Mouse (Mus musculus): Measurements from ENCODE around the gene Spata45. TPM values are rescaled to one million over a fixed set of nuclear protein-coding genes. Genes with fewer than 3 reads are reported as not detected.

Spata45 gene
- polyA plus RNA-seq, 1 experiment from 2014 or later = not detected

DNA sequence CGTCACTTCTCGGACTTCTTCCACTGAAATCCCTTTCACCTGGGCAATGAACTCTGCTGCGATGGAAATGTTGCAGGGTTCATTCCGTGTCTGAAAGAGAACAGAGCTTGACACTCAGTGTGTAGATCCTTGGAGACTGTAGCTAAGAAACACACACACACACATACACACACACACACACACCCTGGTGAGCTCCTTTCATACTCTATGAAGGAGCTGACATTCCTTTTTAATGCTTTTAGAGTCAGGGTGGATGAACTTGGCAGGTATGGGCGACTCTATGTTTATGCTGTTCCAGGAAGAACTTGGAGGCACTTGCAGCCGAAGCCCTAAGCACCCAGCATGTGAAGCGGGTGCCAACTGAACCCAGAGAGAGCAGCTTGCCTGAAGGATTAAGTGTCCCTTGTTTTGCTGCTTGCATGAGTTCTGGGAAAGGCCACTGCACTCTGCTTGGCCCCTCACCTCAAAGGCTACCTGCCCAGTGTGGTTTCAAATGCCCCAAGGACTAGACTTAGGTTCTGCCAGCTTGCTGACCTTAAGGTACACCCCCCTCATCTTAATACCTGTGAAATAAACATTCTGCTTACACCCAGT lies 9.9 kb downstream of the Spata45 start:
- Histone ChIP-seq H3K27me3 (ENCODE audit: poor library complexity, severe bottlenecking) (no peaks in the 10 kb centered on the region), H3K9me3 (no peaks in the 10 kb centered on the region), H3K4me1 (no peaks in the 10 kb centered on the region), H3K27ac (no peak overlapping the region), H3K36me3 (replicated peaks) (no peaks in the 10 kb centered on the region), H3K4me3 (no peak overlapping the region)
- no peak for DNase-seq (ENCODE audit: extremely low spot score, low spot score)
- 77% methylated on average over 7 of the region's 7 CpGs for WGBS

DNA sequence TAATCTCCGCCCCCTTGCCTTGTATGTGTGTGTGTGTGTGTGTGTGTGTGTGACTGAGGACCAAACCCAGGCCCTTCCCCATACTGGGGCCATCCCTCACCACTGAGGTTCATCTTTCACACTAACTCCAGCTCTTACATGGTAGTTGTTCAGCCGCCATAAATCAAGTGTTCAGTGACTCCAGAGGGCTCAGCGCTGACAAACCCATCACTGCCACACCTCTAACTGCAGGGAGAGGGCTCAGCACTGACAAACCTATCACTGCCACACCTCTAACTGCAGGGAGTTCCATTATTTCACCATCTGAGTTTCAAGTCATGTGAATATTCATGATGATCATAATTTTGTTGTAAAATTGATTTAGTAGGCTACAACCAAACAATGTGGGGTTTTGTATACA lies 17.1 kb downstream of the Spata45 start:
- 88% methylated on average over 3 of the region's 3 CpGs for WGBS

DNA sequence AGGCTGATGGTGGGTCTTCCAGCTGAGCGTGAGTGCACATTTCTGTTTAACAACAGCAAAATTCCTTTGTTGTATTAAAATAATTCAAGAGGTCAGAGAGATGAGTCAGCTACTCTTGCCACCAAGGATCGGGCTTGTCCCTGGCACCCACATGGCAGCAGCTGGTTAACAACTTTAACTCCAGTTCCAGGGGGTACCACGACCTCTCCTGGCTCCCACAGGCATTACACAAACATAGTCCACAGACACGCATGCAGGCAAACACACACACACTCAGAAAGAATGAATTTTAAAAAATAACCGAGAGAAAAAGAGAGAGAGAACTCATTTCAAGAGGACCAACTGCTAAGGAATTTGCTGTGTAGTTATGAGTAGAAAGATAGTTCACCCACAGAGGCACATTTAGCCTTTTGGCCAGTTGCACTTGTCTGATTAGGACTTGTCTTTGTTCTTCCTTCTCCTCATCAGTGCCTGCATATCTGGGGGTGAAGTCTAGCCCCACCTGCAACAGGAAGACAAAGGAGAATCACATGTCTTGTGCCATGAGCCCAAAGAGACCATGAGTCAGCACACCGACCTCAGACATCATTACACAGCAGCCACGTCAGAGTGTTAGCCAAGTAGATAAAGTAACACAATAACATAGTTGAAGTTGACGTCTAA lies 18.6 kb downstream of the Spata45 start:
- Histone ChIP-seq H3K27me3 (ENCODE audit: poor library complexity, severe bottlenecking) (no peaks in the 10 kb centered on the region), H3K4me1 (no peaks in the 10 kb centered on the region), H3K36me3 (replicated peaks) (no peaks in the 10 kb centered on the region), H3K27ac (no peak overlapping the region), H3K4me3 (no peak overlapping the region), H3K9me3 (no peaks in the 10 kb centered on the region)
- WGBS = 75% methylated on average over 8 of the region's 8 CpGs
- no peak for DNase-seq (ENCODE audit: extremely low spot score, low spot score)

More for the DNA sequence above, 17.1 kb downstream of the Spata45 start:
- Histone ChIP-seq H3K36me3 (replicated peaks) (no peaks in the 10 kb centered on the region), H3K27ac (no peak overlapping the region), H3K4me1 (no peaks in the 10 kb centered on the region), H3K4me3 (no peak overlapping the region), H3K27me3 (ENCODE audit: poor library complexity, severe bottlenecking) (no peaks in the 10 kb centered on the region), H3K9me3 (no peaks in the 10 kb centered on the region)
- DNase-seq (ENCODE audit: extremely low spot score, low spot score) = no peak

DNA sequence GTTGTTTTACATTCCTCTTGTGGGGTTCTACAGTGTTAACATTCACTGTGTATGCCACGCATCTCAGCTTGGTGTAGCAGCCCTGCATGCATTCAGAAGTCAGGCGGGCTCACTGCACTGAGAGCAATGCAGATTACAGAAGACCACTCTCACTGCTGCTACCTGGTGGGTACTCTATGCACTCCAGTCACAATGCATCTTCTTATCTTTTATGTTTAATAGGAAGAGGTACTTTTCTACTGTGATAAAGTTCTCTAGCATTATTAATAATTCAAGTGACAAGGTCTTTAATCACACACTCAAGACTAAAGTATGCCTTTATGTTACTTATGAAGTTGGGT lies 19.1 kb downstream of the Spata45 start:
- Histone ChIP-seq H3K36me3 (replicated peaks) (no peaks in the 10 kb centered on the region), H3K27ac (no peak overlapping the region), H3K9me3 (no peaks in the 10 kb centered on the region), H3K4me1 (no peaks in the 10 kb centered on the region), H3K4me3 (no peak overlapping the region), H3K27me3 (ENCODE audit: poor library complexity, severe bottlenecking) (no peaks in the 10 kb centered on the region)
- DNase-seq (ENCODE audit: extremely low spot score, low spot score) = no peak
- WGBS = 75% methylated on average over 2 of the region's 2 CpGs

DNA sequence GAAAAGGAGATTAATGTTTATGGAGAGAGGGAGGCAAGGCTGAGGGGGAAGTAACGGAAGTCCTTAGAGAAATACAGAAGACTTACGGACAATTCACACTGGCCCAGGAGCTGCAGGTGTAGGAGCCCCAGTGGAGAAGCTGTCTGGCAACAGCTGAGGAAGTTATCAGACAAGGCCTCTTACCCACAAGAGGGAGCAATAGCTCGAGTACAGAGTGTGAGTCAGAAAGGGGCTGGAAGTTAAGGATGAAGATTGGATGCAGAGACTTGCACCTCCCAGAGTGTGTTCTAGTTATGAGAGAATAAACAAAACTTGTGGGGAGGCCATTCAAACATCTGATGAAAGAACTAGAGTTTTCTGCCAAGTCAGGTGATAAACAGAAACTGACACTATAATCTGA lies 21.0 kb downstream of the Spata45 start:
- Histone ChIP-seq H3K27ac (no peak overlapping the region), H3K27me3 (ENCODE audit: poor library complexity, severe bottlenecking) (peaks cover 14% of the 10 kb centered on the region; the same call in 1 of the 2 replicates), H3K4me1 (peaks cover 14% of the 10 kb centered on the region), H3K9me3 (no peaks in the 10 kb centered on the region), H3K36me3 (replicated peaks) (no peaks in the 10 kb centered on the region), H3K4me3 (no peak overlapping the region)
- 75% methylated on average over 3 of the region's 3 CpGs for WGBS
- DNase-seq (ENCODE audit: extremely low spot score, low spot score) = no peak

DNA sequence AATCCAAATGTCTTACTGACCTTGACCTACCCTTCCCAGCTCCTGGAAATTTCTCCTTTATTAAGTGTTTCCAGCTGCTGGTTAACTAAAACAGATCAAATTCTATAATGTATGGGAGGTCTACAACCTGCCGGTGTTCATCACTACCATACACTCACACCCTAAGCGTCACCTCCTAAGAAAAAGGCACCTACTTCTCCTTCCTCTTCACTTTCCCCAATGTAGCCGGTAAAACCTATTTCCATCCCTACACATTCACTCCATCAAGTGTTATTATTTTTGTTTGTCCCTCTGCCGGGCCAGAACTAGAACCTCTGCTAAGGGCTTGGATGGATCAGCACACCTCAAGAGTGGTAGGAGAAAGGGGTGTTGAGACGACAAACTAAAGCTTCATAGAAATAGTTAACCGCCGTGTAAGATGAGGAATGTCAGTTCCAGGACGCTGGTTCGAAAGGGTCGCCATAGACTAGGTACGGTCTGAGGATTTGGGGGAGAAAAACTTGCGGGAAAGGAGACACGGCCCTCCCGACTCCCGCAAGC lies 25.9 kb downstream of the Spata45 start:
- Histone ChIP-seq H3K9me3 (no peaks in the 10 kb centered on the region), H3K27ac (peak overlapping the region; percentile 98), H3K4me1 (peaks cover 32% of the 10 kb centered on the region), H3K27me3 (ENCODE audit: poor library complexity, severe bottlenecking) (peaks cover 14% of the 10 kb centered on the region; the same call in 1 of the 2 replicates), H3K4me3 (peak overlapping the region; percentile 99), H3K36me3 (replicated peaks) (peaks cover 27% of the 10 kb centered on the region)
- no peak for DNase-seq (ENCODE audit: extremely low spot score, low spot score)
- 7% methylated on average over 15 of the region's 15 CpGs for WGBS

DNA sequence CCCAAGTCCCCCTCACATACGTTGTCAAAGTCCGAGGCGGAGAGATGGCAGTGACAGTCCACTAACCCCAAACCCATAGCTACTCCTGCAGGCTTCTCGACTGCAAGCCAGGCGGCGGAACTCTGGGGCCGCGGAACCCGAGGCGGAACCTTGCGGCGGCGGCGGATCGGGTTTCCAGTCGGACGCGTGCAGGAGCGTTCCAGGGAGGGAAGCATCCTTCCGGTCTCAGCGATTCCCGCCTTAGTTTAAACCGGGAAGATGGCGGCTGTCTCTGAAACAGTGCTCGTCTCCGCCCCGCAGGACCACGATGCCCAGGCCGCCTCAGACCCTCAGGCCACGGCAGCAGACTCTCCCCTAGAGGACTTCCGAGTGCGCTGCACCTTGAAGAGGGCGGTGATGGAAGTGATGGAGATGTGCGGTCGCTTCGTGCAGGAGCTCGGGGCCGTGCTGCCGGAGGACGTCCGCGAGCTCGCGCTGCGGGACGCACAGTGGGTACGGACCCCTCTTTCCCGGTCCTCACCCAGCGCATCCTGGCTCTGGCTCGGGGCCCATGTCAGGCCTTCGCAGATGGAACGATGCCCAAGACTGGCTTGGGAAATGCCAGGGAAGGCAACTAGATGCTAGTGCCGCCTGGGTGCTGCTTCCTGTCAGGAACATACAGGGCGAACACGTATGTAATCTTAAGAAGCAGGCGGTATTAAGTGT lies 26.5 kb downstream of the Spata45 start, which contains the start of the genes Tatdn3 and Nsl1:
Tatdn3 (minus strand) TSS at position 152 of the 705 bp plus-strand sequence.
Nsl1 (plus strand) TSS at position 232 of the 705 bp plus-strand sequence.
- under 1% methylated on average over 56 of the region's 56 CpGs for WGBS
- DNase-seq (ENCODE audit: extremely low spot score, low spot score) = peak; percentile 90
- peak within 1 kb of the TSS; percentile 99 for H3K4me3 ChIP-seq
- no peaks in the 10 kb centered on the region for H3K9me3 ChIP-seq
- peaks cover 14% of the 10 kb centered on the region; the same call in 1 of the 2 replicates for H3K27me3 ChIP-seq (ENCODE audit: poor library complexity, severe bottlenecking)
- H3K36me3 ChIP-seq (replicated peaks) = peaks cover 33% of the 10 kb centered on the region
- peaks cover 32% of the 10 kb centered on the region for H3K4me1 ChIP-seq
- peak within 1 kb of the TSS; percentile 98 for H3K27ac ChIP-seq

DNA sequence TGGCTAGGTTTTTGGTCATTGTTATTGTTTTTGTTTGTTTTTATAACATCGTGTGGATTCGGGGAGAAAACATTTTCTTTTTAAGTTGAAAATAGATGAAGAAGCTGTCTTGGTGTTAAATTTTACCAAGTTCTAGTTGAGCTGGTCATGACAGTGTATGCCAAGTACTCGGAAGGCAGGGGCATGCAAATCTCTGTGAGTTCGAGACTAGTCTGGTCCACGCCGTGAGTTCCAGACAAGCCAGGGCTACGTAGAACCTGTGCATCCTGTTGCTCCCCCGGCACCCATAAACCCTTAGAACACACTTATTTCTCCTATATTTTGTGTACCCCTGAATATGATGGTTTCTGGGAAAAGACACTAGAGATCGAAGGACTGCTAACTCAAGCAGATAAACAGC lies 27.3 kb downstream of the Spata45 start:
- Histone ChIP-seq H3K4me3 (peak overlapping the region; percentile 99), H3K4me1 (peaks cover 32% of the 10 kb centered on the region), H3K27me3 (ENCODE audit: poor library complexity, severe bottlenecking) (peaks cover 14% of the 10 kb centered on the region; the same call in 1 of the 2 replicates), H3K36me3 (replicated peaks) (peaks cover 41% of the 10 kb centered on the region), H3K9me3 (no peaks in the 10 kb centered on the region), H3K27ac (peak overlapping the region; percentile 98)
- 65% methylated on average over 9 of the region's 9 CpGs for WGBS
- DNase-seq (ENCODE audit: extremely low spot score, low spot score) = no peak

DNA sequence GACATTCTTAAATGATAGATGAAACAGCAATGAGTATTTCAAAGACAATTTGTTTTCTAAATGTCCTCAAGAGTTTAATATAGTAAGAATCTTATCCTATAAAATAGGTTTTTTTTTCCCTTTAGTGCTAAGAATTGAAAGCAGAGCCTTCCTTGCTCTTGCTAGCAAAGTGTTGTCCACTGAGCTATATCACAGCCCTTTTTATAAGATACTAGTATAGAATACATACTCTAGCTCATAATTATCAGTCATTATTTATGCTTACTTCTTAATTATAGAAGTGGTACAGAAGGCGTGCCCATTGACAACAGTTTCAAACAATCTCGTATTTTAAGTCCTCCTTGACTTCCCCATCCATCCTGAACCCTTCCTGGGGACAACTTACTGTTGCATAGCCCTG lies 28.1 kb downstream of the Spata45 start:
- no peak overlapping the region for H3K27ac ChIP-seq

DNA sequence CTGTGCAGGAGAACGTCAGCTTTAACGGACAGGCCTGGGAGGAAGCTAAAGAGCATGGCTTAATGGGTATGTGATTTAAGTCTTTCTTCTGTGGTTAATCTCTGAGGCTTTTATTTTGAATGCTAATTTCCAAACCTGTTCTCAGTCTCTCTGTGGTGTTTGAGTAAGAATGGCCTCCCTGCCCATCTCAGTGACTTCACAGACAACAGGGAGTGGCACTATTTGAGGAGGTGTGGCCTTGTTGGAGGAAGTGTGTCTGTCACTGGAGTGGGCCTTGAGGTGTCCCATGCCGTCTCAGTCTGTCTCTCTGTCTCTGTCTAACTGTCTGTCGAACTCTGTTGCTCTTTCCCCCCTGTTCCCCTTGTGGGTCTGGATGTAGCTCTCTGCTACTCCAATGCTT lies 28.7 kb downstream of the Spata45 start:
- Histone ChIP-seq H3K36me3 (replicated peaks) (peaks cover 56% of the 10 kb centered on the region), H3K4me1 (peaks cover 32% of the 10 kb centered on the region), H3K9me3 (no peaks in the 10 kb centered on the region), H3K27me3 (ENCODE audit: poor library complexity, severe bottlenecking) (peaks cover 14% of the 10 kb centered on the region; the same call in 1 of the 2 replicates), H3K27ac (no peak overlapping the region), H3K4me3 (no peak overlapping the region)
- DNase-seq (ENCODE audit: extremely low spot score, low spot score) = no peak
- 91% methylated on average over 4 of the region's 4 CpGs for WGBS

More for the DNA sequence above, 28.1 kb downstream of the Spata45 start:
- WGBS = 93% methylated on average over 2 of the region's 2 CpGs
- H3K9me3 ChIP-seq = no peaks in the 10 kb centered on the region
- peaks cover 14% of the 10 kb centered on the region; the same call in 1 of the 2 replicates for H3K27me3 ChIP-seq (ENCODE audit: poor library complexity, severe bottlenecking)
- peaks cover 49% of the 10 kb centered on the region for H3K36me3 ChIP-seq (replicated peaks)
- no peak for DNase-seq (ENCODE audit: extremely low spot score, low spot score)
- peaks cover 32% of the 10 kb centered on the region for H3K4me1 ChIP-seq
- H3K4me3 ChIP-seq = peak overlapping the region; percentile 99; the same call in 1 of the 2 replicates

DNA sequence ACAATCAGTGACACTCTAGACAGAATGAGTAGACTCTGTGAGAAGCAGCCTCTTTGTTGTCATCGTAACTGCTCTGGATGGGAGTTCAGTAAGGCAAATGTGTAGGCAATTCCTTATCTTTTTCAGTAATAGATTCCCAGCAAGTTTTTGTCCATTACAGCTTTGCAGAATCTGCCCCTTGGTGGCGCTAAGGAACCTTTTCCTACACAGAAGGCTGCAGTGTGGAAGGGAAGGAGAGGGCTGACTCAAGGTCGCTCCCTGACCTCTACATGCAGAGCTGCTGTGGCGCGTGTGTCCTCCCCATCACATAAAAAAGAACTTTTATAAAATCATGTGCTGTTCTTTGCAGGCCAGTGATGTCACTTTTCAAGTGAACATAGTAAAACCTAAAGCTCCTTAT lies 31.9 kb downstream of the Spata45 start:
- H3K27ac ChIP-seq = no peak overlapping the region
- 82% methylated on average over 5 of the region's 5 CpGs for WGBS
- H3K27me3 ChIP-seq (ENCODE audit: poor library complexity, severe bottlenecking) = no peaks in the 10 kb centered on the region
- no peaks in the 10 kb centered on the region for H3K9me3 ChIP-seq
- no peak for DNase-seq (ENCODE audit: extremely low spot score, low spot score)
- peaks cover 87% of the 10 kb centered on the region for H3K36me3 ChIP-seq (replicated peaks)
- H3K4me3 ChIP-seq = no peak overlapping the region
- peaks cover 18% of the 10 kb centered on the region for H3K4me1 ChIP-seq

DNA sequence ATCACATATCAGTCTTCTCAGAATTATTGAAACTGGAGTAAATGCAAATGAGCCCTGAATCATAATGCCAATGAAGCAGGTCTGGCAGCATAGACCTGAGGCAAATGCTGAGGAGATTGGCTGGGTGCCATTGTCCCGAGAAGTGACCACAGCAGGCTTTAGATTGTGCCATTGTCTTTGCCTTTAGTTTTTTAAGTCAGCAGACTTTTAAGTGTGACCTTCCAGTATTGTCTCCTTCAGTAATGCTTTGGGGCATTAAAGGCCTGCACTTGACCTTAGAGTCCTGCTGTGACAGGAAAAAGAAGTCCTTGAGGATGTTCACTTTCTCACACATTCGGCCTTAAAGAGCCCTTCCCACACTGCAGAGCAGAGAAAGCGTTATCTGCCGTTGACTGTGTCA lies 33.8 kb downstream of the Spata45 start:
- no peak overlapping the region for H3K27ac ChIP-seq
- no peak for DNase-seq (ENCODE audit: extremely low spot score, low spot score)
- H3K4me3 ChIP-seq = no peak overlapping the region
- H3K36me3 ChIP-seq (replicated peaks) = peaks cover 100% of the 10 kb centered on the region
- H3K27me3 ChIP-seq (ENCODE audit: poor library complexity, severe bottlenecking) = no peaks in the 10 kb centered on the region
- 84% methylated on average over 4 of the region's 4 CpGs for WGBS
- H3K4me1 ChIP-seq = no peaks in the 10 kb centered on the region
- H3K9me3 ChIP-seq = no peaks in the 10 kb centered on the region
